ENCODE assay signal across 13 mouse cellular contexts in the genomic region with DNA sequence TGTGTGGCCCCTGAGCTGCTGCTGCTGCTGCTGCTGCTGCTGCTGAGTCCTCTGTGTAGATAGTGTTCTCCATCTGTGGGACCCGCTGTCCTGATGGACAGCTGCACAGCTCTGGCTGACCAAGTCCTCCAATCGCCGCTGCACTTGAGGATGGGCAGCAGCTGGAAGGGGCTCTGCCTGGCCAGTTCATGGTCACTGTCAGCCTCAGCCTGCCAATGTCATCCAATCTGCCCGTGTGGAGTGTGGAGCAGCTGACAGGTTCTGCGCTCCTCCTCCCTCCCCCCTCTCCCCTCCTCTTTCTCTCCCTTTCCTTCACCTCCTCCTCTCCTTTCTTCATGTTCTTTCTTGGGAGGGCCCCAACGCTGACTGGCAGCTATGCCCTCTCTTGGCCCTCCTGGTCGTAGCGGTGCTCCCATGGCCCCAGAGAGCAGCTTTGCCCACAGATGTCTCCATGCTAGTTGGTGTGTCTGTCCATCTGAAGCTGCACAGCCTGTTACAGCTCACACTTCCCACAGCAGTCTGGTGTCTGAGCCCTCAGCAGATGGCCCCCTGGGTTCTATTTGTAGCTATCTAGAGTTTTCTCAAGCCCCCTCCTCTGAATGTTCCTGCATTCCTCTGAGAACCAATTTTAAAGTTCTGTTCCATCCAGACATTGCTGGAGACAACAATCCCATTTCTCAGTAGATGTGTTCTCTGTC.
A peak's percentile ranks its signal among the peaks of the same experiment; 100 is the strongest.
DNase-seq lines count a peak whose midpoint lies in the region; ATAC-seq lines count a peak whose summit lies in the region.
"Had no signal": no experiment of that assay in that cellular context is flagged by ENCODE, and none has a peak within 500 bp of the region (broad histone marks: within the 10 kb centered on the region; RNA-seq: fewer than 3 reads in every experiment).

No protein-coding gene starts in this region.

- peaks cover 16% of the 10 kb centered on the region for H3K27me3 ChIP-seq in heart, embryonic 10.5 days (ENCODE audit: insufficient read depth, poor library complexity, severe bottlenecking)
- H3K27me3 ChIP-seq in heart, embryonic 11.5 days (ENCODE audit: control insufficient read depth, insufficient read depth, low read length): peaks cover 8% of the 10 kb centered on the region; the same call in 1 of the 2 replicates

- ATAC-seq in heart, embryonic 11.5 days (replicated peaks; ENCODE audit: insufficient number of reproducible peaks, low FRiP score, low TSS enrichment): no peak; the same call in 1 of the 2 replicates
- ATAC-seq: forebrain, embryonic 16.5 days had no signal

- no peak overlapping the region for H3K9ac ChIP-seq in heart, embryonic 11.5 days (ENCODE audit: low read depth, low read length)

- H3K9me3 ChIP-seq in heart, embryonic 10.5 days: no peaks in the 10 kb centered on the region
- H3K9me3 ChIP-seq in heart, embryonic 11.5 days (replicated peaks; ENCODE audit: control insufficient read depth, low read length): no peaks in the 10 kb centered on the region

- H3K4me1 ChIP-seq in heart, embryonic 10.5 days: peaks cover 59% of the 10 kb centered on the region
- H3K4me1 ChIP-seq in heart, embryonic 11.5 days (ENCODE audit: control insufficient read depth, insufficient read depth, low read length): peaks cover 33% of the 10 kb centered on the region

- H3K4me2 ChIP-seq in heart, embryonic 11.5 days: no peak overlapping the region

- peak overlapping the region; percentile 49; the same call in 1 of the 2 replicates for H3K27ac ChIP-seq in heart, embryonic 10.5 days
- no peak overlapping the region for H3K27ac ChIP-seq in heart, embryonic 11.5 days (ENCODE audit: low read depth, low read length)

- WGBS in heart, embryonic 10.5 days: 43% methylated on average over 8 of the region's 8 CpGs
- whole genome bisulfite sequencing in heart, embryonic 11.5 days (ENCODE audit: insufficient replicate concordance): 26% methylated on average over 8 of the region's 8 CpGs

- no peak overlapping the region for H3K4me3 ChIP-seq in heart, embryonic 10.5 days
- H3K4me3 ChIP-seq in heart, embryonic 11.5 days (ENCODE audit: low read depth, low read length): no peak overlapping the region

- H3K36me3 ChIP-seq in heart, embryonic 10.5 days: no peaks in the 10 kb centered on the region
- no peaks in the 10 kb centered on the region for H3K36me3 ChIP-seq in heart, embryonic 11.5 days (ENCODE audit: control insufficient read depth, insufficient read depth, low read length)

- DNase-seq in heart, embryonic 10.5 days (ENCODE audit: low spot score): no peak
- DNase-seq in right cerebral cortex, postnatal 10 days (ENCODE audit: low spot score in 2 of 2): peak; percentile 69 to 89
- no peak for DNase-seq in right cerebral cortex, adult 18-20 months
- DNase-seq in layer of hippocampus, postnatal 14 days (ENCODE audit: low spot score in 2 of 2): peak; percentile 70 to 79
- DNase-seq in thymus, postnatal 14 days: no peak
- no peak for DNase-seq in cerebellum, adult 9-10 months
- DNase-seq: adrenal gland, postnatal 14 days; cerebellum, adult 9-11 months; heart, postnatal 36 days; kidney, adult 8-10 months; thymus, postnatal 4 days had no signal

Comparison
In these comparisons a context has a peak if more than half of its experiments do, and no peak if none do; other contexts are left out.
1. DNase-seq: peak in right cerebral cortex, postnatal 10 days (2 of 2) and layer of hippocampus, postnatal 14 days (2 of 2); none in heart, embryonic 10.5 days (single experiment), right cerebral cortex, adult 18-20 months (single experiment), thymus, postnatal 14 days (single experiment) and cerebellum, adult 9-10 months (single experiment).